Mouse (Mus musculus) heart, postnatal 0 days (tissue): ENCODE results near the gene Gm48552.

ENCODE experiments used
- CTCF ChIP-seq: IDR thresholded peaks from 2 replicates; pipeline ENCODE4 v1.5.1; 2016; ENCODE audit warnings: antibody characterized with exemption, control low read depth, low read depth
- EP300 ChIP-seq: IDR thresholded peaks from 2 replicates; pipeline ENCODE4 v1.6.1; 2016; ENCODE audit warnings: antibody characterized with exemption, low read depth

GRCm38 (mm10) chr10:81382039-81382438 lies 6.8 kb upstream of the Gm48552 start:
- no peak for TF ChIP-seq CTCF
- no peak for TF ChIP-seq EP300
